Mouse (Mus musculus): ENCODE results near the gene Olfr809.

Olfr809 gene

GRCm38 (mm10) chr10:129774338-129774737 is at the start of gene Olfr809:
Gene Olfr809 (plus strand): TSS chr10:129774638.
- no peak for DNase-seq (ENCODE audit: low spot score)

GRCm38 (mm10) chr10:129729275-129729674 is 45.2 kb upstream of the Olfr809 start, which contains the start of gene Olfr805:
Gene Olfr805 (minus strand): TSS chr10:129729375.
- no peak for DNase-seq (ENCODE audit: low spot score)

- DNase-seq (ENCODE audit: low spot score) = no peak
Measured at GRCm38 (mm10) chr10:129741821-129742220, 32.6 kb upstream of the Olfr809 start, which contains the start of gene Olfr806. Gene Olfr806 (minus strand): TSS chr10:129741921.

- no peak for DNase-seq (ENCODE audit: low spot score)
Measured at GRCm38 (mm10) chr10:129757693-129758092, 16.7 kb upstream of the Olfr809 start, which contains the start of gene Olfr807. Gene Olfr807 (minus strand): TSS chr10:129757793.

- DNase-seq (ENCODE audit: low spot score) = no peak
Measured at GRCm38 (mm10) chr10:129765182-129765581, 9.3 kb upstream of the Olfr809 start, which contains the start of gene Olfr808. Gene Olfr808 (plus strand): TSS chr10:129765482.

GRCm38 (mm10) chr10:129778123-129778522 is 3.7 kb downstream of the Olfr809 start:
- no peak for DNase-seq (ENCODE audit: low spot score)

GRCm38 (mm10) chr10:129794817-129795216 is 20.4 kb downstream of the Olfr809 start, which contains the start of gene Olfr810:
Gene Olfr810 (minus strand): TSS chr10:129794917.
- DNase-seq (ENCODE audit: low spot score) = no peak

GRCm38 (mm10) chr10:129804296-129804695 is 29.9 kb downstream of the Olfr809 start, which contains the start of gene Olfr811:
Gene Olfr811 (minus strand): TSS chr10:129804396.
- no peak for DNase-seq (ENCODE audit: low spot score)
